Mouse (Mus musculus): ENCODE measurements around the gene Clec4n. TPM values are rescaled to one million over a fixed set of nuclear protein-coding genes. Genes with fewer than 3 reads are reported as not detected.
"Not testable (repeated sequence)": the region's sequence is repeated elsewhere in the genome, so short reads cannot be mapped to it uniquely, and the experiment has no call there.

Gene Clec4n
- 3.6 and 4.0 TPM in 2 replicates for polyA plus RNA-seq (2014; fragmentation: Nextera tagmentation; extraction: Ambion mirVana)

- WGBS = 42% methylated on average over 3 of the region's 3 CpGs
These were observed at the start of gene Clec4n for GRCm38 (mm10) chr6:123229644-123230043. TSS of gene Clec4n (plus strand) at chr6:123229843.

GRCm38 (mm10) chr6:123184862-123185261 is 44.8 kb upstream of the Clec4n start:
- H3K4me3 ChIP-seq (ENCODE audit: low read depth, low read length); DNase-seq (ENCODE audit: low spot score); H3K9ac ChIP-seq (ENCODE audit: low read length); ATAC-seq (replicated peaks; ENCODE audit: low FRiP score, low TSS enrichment, low read depth); H3K4me1 ChIP-seq (replicated peaks; ENCODE audit: control insufficient read depth, insufficient read depth, low read length); H3K4me2 ChIP-seq (ENCODE audit: low read length); H3K36me3 ChIP-seq (ENCODE audit: control insufficient read depth, insufficient read depth, low read length); H3K27me3 ChIP-seq (replicated peaks; ENCODE audit: control insufficient read depth, insufficient read depth, low read length); H3K27ac ChIP-seq (ENCODE audit: low read depth); H3K9me3 ChIP-seq (ENCODE audit: control insufficient read depth, low read length): not testable (repeated sequence)
- WGBS = 85% methylated on average over 2 of the region's 2 CpGs

More at GRCm38 (mm10) chr6:123229644-123230043, at the start of gene Clec4n:
- H3K27ac ChIP-seq (ENCODE audit: low read depth) = no peak within 1 kb of the TSS
- H3K4me3 ChIP-seq (ENCODE audit: low read depth, low read length) = no peak within 1 kb of the TSS
- no peaks in the 10 kb centered on the region for H3K9me3 ChIP-seq (ENCODE audit: control insufficient read depth, low read length)
- no peak within 1 kb of the TSS for H3K4me2 ChIP-seq (ENCODE audit: low read length)
- H3K36me3 ChIP-seq (ENCODE audit: control insufficient read depth, insufficient read depth, low read length) = no peaks in the 10 kb centered on the region
- H3K9ac ChIP-seq (ENCODE audit: low read length) = no peak within 1 kb of the TSS
- H3K4me1 ChIP-seq (replicated peaks; ENCODE audit: control insufficient read depth, insufficient read depth, low read length) = no peaks in the 10 kb centered on the region
- DNase-seq (ENCODE audit: low spot score) (no peak), ATAC-seq (replicated peaks; ENCODE audit: low FRiP score, low TSS enrichment, low read depth) (no peak)
- H3K27me3 ChIP-seq (replicated peaks; ENCODE audit: control insufficient read depth, insufficient read depth, low read length) = no peaks in the 10 kb centered on the region

GRCm38 (mm10) chr6:123207187-123208076 is 22.2 kb upstream of the Clec4n start:
- Histone ChIP-seq H3K4me3 (ENCODE audit: low read depth, low read length) (no peak overlapping the region), H3K9me3 (ENCODE audit: control insufficient read depth, low read length) (no peaks in the 10 kb centered on the region), H3K9ac (ENCODE audit: low read length) (no peak overlapping the region), H3K4me2 (ENCODE audit: low read length) (no peak overlapping the region), H3K27me3 (replicated peaks; ENCODE audit: control insufficient read depth, insufficient read depth, low read length) (no peaks in the 10 kb centered on the region), H3K4me1 (replicated peaks; ENCODE audit: control insufficient read depth, insufficient read depth, low read length) (no peaks in the 10 kb centered on the region), H3K27ac (ENCODE audit: low read depth) (no peak overlapping the region), H3K36me3 (ENCODE audit: control insufficient read depth, insufficient read depth, low read length) (no peaks in the 10 kb centered on the region)
- no peak for ATAC-seq (replicated peaks; ENCODE audit: low FRiP score, low TSS enrichment, low read depth)
- DNase-seq (ENCODE audit: low spot score) = no peak
- WGBS = 85% methylated on average over 1 of the region's 1 CpGs

GRCm38 (mm10) chr6:123208077-123208439 is 21.6 kb upstream of the Clec4n start:
- H3K9ac ChIP-seq (ENCODE audit: low read length); DNase-seq (ENCODE audit: low spot score); H3K4me2 ChIP-seq (ENCODE audit: low read length); H3K4me1 ChIP-seq (replicated peaks; ENCODE audit: control insufficient read depth, insufficient read depth, low read length); H3K4me3 ChIP-seq (ENCODE audit: low read depth, low read length); H3K9me3 ChIP-seq (ENCODE audit: control insufficient read depth, low read length); H3K36me3 ChIP-seq (ENCODE audit: control insufficient read depth, insufficient read depth, low read length); H3K27ac ChIP-seq (ENCODE audit: low read depth); H3K27me3 ChIP-seq (replicated peaks; ENCODE audit: control insufficient read depth, insufficient read depth, low read length); ATAC-seq (replicated peaks; ENCODE audit: low FRiP score, low TSS enrichment, low read depth): not testable (repeated sequence)

GRCm38 (mm10) chr6:123211726-123212125 is 17.9 kb upstream of the Clec4n start:
- Histone ChIP-seq H3K9me3 (ENCODE audit: control insufficient read depth, low read length) (no peaks in the 10 kb centered on the region), H3K4me2 (ENCODE audit: low read length) (no peak overlapping the region), H3K4me3 (ENCODE audit: low read depth, low read length) (no peak overlapping the region), H3K36me3 (ENCODE audit: control insufficient read depth, insufficient read depth, low read length) (no peaks in the 10 kb centered on the region), H3K4me1 (replicated peaks; ENCODE audit: control insufficient read depth, insufficient read depth, low read length) (no peaks in the 10 kb centered on the region), H3K9ac (ENCODE audit: low read length) (no peak overlapping the region), H3K27me3 (replicated peaks; ENCODE audit: control insufficient read depth, insufficient read depth, low read length) (no peaks in the 10 kb centered on the region), H3K27ac (ENCODE audit: low read depth) (no peak overlapping the region)
- ATAC-seq (replicated peaks; ENCODE audit: low FRiP score, low TSS enrichment, low read depth) = no peak
- WGBS = 73% methylated on average over 1 of the region's 1 CpGs
- no peak for DNase-seq (ENCODE audit: low spot score)

- no peak overlapping the region for H3K9ac ChIP-seq (ENCODE audit: low read length)
- H3K27me3 ChIP-seq (replicated peaks; ENCODE audit: control insufficient read depth, insufficient read depth, low read length) = no peaks in the 10 kb centered on the region
- no peak for ATAC-seq (replicated peaks; ENCODE audit: low FRiP score, low TSS enrichment, low read depth)
- no peak for DNase-seq (ENCODE audit: low spot score)
- H3K27ac ChIP-seq (ENCODE audit: low read depth) = no peak overlapping the region
- no peaks in the 10 kb centered on the region for H3K9me3 ChIP-seq (ENCODE audit: control insufficient read depth, low read length)
- no peak overlapping the region for H3K4me2 ChIP-seq (ENCODE audit: low read length)
- no peaks in the 10 kb centered on the region for H3K36me3 ChIP-seq (ENCODE audit: control insufficient read depth, insufficient read depth, low read length)
- H3K4me1 ChIP-seq (replicated peaks; ENCODE audit: control insufficient read depth, insufficient read depth, low read length) = no peaks in the 10 kb centered on the region
- no peak overlapping the region for H3K4me3 ChIP-seq (ENCODE audit: low read depth, low read length)
- 40% methylated on average over 2 of the region's 2 CpGs for WGBS
These were observed 2.0 kb upstream of the Clec4n start for GRCm38 (mm10) chr6:123227519-123228166.

- no peak overlapping the region for H3K27ac ChIP-seq (ENCODE audit: low read depth)
- no peak overlapping the region for H3K9ac ChIP-seq (ENCODE audit: low read length)
- H3K4me2 ChIP-seq (ENCODE audit: low read length) = no peak overlapping the region
- no peak overlapping the region for H3K4me3 ChIP-seq (ENCODE audit: low read depth, low read length)
- H3K36me3 ChIP-seq (ENCODE audit: control insufficient read depth, insufficient read depth, low read length) = no peaks in the 10 kb centered on the region
- ATAC-seq (replicated peaks; ENCODE audit: low FRiP score, low TSS enrichment, low read depth) = no peak
- no peaks in the 10 kb centered on the region for H3K9me3 ChIP-seq (ENCODE audit: control insufficient read depth, low read length)
- no peaks in the 10 kb centered on the region for H3K27me3 ChIP-seq (replicated peaks; ENCODE audit: control insufficient read depth, insufficient read depth, low read length)
- WGBS = 68% methylated on average over 2 of the region's 2 CpGs
- no peak for DNase-seq (ENCODE audit: low spot score)
- H3K4me1 ChIP-seq (replicated peaks; ENCODE audit: control insufficient read depth, insufficient read depth, low read length) = no peaks in the 10 kb centered on the region
These were observed 1.5 kb downstream of the Clec4n start for GRCm38 (mm10) chr6:123231149-123231548.

GRCm38 (mm10) chr6:123237582-123237981 is 7.9 kb downstream of the Clec4n start:
- DNase-seq (ENCODE audit: low spot score) (no peak), ATAC-seq (replicated peaks; ENCODE audit: low FRiP score, low TSS enrichment, low read depth) (no peak)
- H3K4me3 ChIP-seq (ENCODE audit: low read depth, low read length) = no peak overlapping the region
- H3K9me3 ChIP-seq (ENCODE audit: control insufficient read depth, low read length) = no peaks in the 10 kb centered on the region
- H3K9ac ChIP-seq (ENCODE audit: low read length) = no peak overlapping the region
- H3K27ac ChIP-seq (ENCODE audit: low read depth) = no peak overlapping the region
- no peaks in the 10 kb centered on the region for H3K36me3 ChIP-seq (ENCODE audit: control insufficient read depth, insufficient read depth, low read length)
- H3K27me3 ChIP-seq (replicated peaks; ENCODE audit: control insufficient read depth, insufficient read depth, low read length) = no peaks in the 10 kb centered on the region
- no peak overlapping the region for H3K4me2 ChIP-seq (ENCODE audit: low read length)
- no peaks in the 10 kb centered on the region for H3K4me1 ChIP-seq (replicated peaks; ENCODE audit: control insufficient read depth, insufficient read depth, low read length)

Measured in intestine, embryonic 14.5 days (tissue).